Mouse (Mus musculus) heart, postnatal 0 days (tissue): ENCODE measurements at regions not wholly inside any gene's neighbourhood (a gene's known extent, or its start where the extent isn't known, plus 50 kb on each side); places are given as distances from the start of the nearest gene placed in this dataset.

Experiments used
- ATAC-seq: fragments of 200-750 bp; cut with Nextera tagmentation; 2 replicates; pipeline ENCODE4 v1.8.0; 2017; ENCODE audit warnings: low read depth, moderate number of reproducible peaks, moderate library complexity; ENCODE audit not compliant: insufficient read depth
- DNase-seq: peaks from one replicate; pipeline ENCODE4 v3.0.0-alpha.2; 2016; ENCODE audit warnings: low spot score
- H3K27ac ChIP-seq: fragments of 300-500 bp; sonication (generic); 2 replicates; pipeline ENCODE4 v1.5.1; 2014; ENCODE audit warnings: low read depth, mild to moderate bottlenecking
- H3K27me3 ChIP-seq: fragments of 300-500 bp; sonication (generic); 2 replicates; pipeline ENCODE4 v1.6.1; 2014; ENCODE audit warnings: low read length, mixed read lengths; ENCODE audit not compliant: control insufficient read depth, insufficient read depth
- H3K36me3 ChIP-seq: fragments of 300-500 bp; sonication (generic); replicated peaks from 2 replicates; pipeline ENCODE4 v1.6.1; 2014; ENCODE audit warnings: low read length, mixed read lengths; ENCODE audit not compliant: control insufficient read depth, insufficient read depth
- H3K4me1 ChIP-seq: fragments of 300-500 bp; sonication (generic); 2 replicates; pipeline ENCODE4 v1.6.1; 2014; ENCODE audit warnings: antibody characterized with exemption; ENCODE audit not compliant: control insufficient read depth, insufficient read depth
- H3K4me2 ChIP-seq: fragments of 300-500 bp; sonication (generic); 2 replicates; pipeline ENCODE4 v1.6.1; 2014; ENCODE audit warnings: low read depth, mild to moderate bottlenecking, low read length, moderate library complexity
- H3K4me3 ChIP-seq: fragments of 300-500 bp; sonication (generic); 2 replicates; pipeline ENCODE4 v1.5.1; 2014; ENCODE audit warnings: low read depth, low read length
- H3K9ac ChIP-seq: fragments of 300-500 bp; sonication (generic); replicated peaks from 2 replicates; pipeline ENCODE4 v1.6.1; 2014; ENCODE audit warnings: low read depth, low read length, mixed read lengths
- H3K9me3 ChIP-seq: fragments of 300-500 bp; sonication (generic); replicated peaks from 2 replicates; pipeline ENCODE4 v1.6.1; 2016; ENCODE audit warnings: low read length; ENCODE audit not compliant: control insufficient read depth
- CTCF ChIP-seq: IDR thresholded peaks from 2 replicates; pipeline ENCODE4 v1.5.1; 2016; ENCODE audit warnings: antibody characterized with exemption, control low read depth, low read depth
- EP300 ChIP-seq: IDR thresholded peaks from 2 replicates; pipeline ENCODE4 v1.6.1; 2016; ENCODE audit warnings: antibody characterized with exemption, low read depth
- WGBS: fragments of 180-500 bp; shearing (Covaris S2); extraction: QIAGEN DNeasy Blood & Tissue Kit; methylation state at CpG from one replicate; pipeline ENCODE4 v1.1.7; 2014; 5-methylcytosine and 5-hydroxymethylcytosine counted together

- ATAC-seq (no peak), DNase-seq (no peak)
- no peaks in the 10 kb centered on the region for H3K36me3 ChIP-seq
- no peak overlapping the region for H3K27ac ChIP-seq
- H3K9me3 ChIP-seq, result no peaks in the 10 kb centered on the region
- H3K4me3 ChIP-seq, result no peak overlapping the region
- TF ChIP-seq EP300, result no peak
- no peak for TF ChIP-seq CTCF
- WGBS, result 93% methylated on average over 1 of the region's 1 CpGs
- H3K27me3 ChIP-seq, result no peaks in the 10 kb centered on the region
- H3K4me1 ChIP-seq, result no peaks in the 10 kb centered on the region
- H3K9ac ChIP-seq, result no peak overlapping the region
- no peak overlapping the region for H3K4me2 ChIP-seq
These were observed 306.7 kb downstream of the Hlx start for GRCm38 (mm10) chr1:184425694-184426093.

GRCm38 (mm10) chr1:184424035-184424434 lies 308.4 kb downstream of the Hlx start:
- no peak for TF ChIP-seq CTCF
- TF ChIP-seq EP300, result no peak
- H3K9me3 ChIP-seq, result no peaks in the 10 kb centered on the region
- H3K9ac ChIP-seq, result no peak overlapping the region
- H3K27ac ChIP-seq, result no peak overlapping the region
- H3K4me3 ChIP-seq, result no peak overlapping the region
- no peak overlapping the region for H3K4me2 ChIP-seq
- DNase-seq (no peak), ATAC-seq (no peak)
- H3K36me3 ChIP-seq, result no peaks in the 10 kb centered on the region
- no peaks in the 10 kb centered on the region for H3K4me1 ChIP-seq
- no peaks in the 10 kb centered on the region for H3K27me3 ChIP-seq
- 51% methylated on average over 2 of the region's 2 CpGs for WGBS

- no peak overlapping the region for H3K4me2 ChIP-seq
- WGBS, result 81% methylated on average over 12 of the region's 12 CpGs
- TF ChIP-seq CTCF (no peak), EP300 (no peak)
- DNase-seq (no peak), ATAC-seq (no peak)
- H3K4me3 ChIP-seq, result no peak overlapping the region
- H3K9ac ChIP-seq, result no peak overlapping the region
- H3K9me3 ChIP-seq, result no peaks in the 10 kb centered on the region
- H3K27ac ChIP-seq, result no peak overlapping the region
- no peaks in the 10 kb centered on the region for H3K27me3 ChIP-seq
- no peaks in the 10 kb centered on the region for H3K4me1 ChIP-seq
- no peaks in the 10 kb centered on the region for H3K36me3 ChIP-seq
These were observed 319.8 kb downstream of the Hlx start for GRCm38 (mm10) chr1:184412596-184412995.

- no peak for TF ChIP-seq EP300
- no peak for TF ChIP-seq CTCF
- ATAC-seq (no peak), DNase-seq (no peak)
- Histone ChIP-seq H3K4me2 (no peak overlapping the region), H3K36me3 (no peaks in the 10 kb centered on the region), H3K4me1 (no peaks in the 10 kb centered on the region), H3K27ac (no peak overlapping the region), H3K27me3 (no peaks in the 10 kb centered on the region), H3K4me3 (no peak overlapping the region), H3K9ac (no peak overlapping the region), H3K9me3 (no peaks in the 10 kb centered on the region)
- 53% methylated on average over 3 of the region's 3 CpGs for WGBS
These were observed 321.4 kb downstream of the Hlx start for GRCm38 (mm10) chr1:184411066-184411465.

- WGBS, result 57% methylated on average over 7 of the region's 7 CpGs
- no peaks in the 10 kb centered on the region for H3K36me3 ChIP-seq
- H3K4me2 ChIP-seq, result no peak overlapping the region
- no peak for ATAC-seq
- no peak overlapping the region for H3K4me3 ChIP-seq
- TF ChIP-seq CTCF (no peak), EP300 (no peak)
- no peak overlapping the region for H3K9ac ChIP-seq
- H3K9me3 ChIP-seq, result no peaks in the 10 kb centered on the region
- DNase-seq, result no peak
- no peaks in the 10 kb centered on the region for H3K27me3 ChIP-seq
- H3K27ac ChIP-seq, result no peak overlapping the region
- H3K4me1 ChIP-seq, result no peaks in the 10 kb centered on the region
These were observed 322.4 kb downstream of the Hlx start for GRCm38 (mm10) chr1:184409986-184410385.

- Histone ChIP-seq H3K36me3 (no peaks in the 10 kb centered on the region), H3K27ac (no peak overlapping the region), H3K4me2 (no peak overlapping the region), H3K9me3 (no peaks in the 10 kb centered on the region), H3K4me1 (no peaks in the 10 kb centered on the region), H3K9ac (no peak overlapping the region), H3K27me3 (no peaks in the 10 kb centered on the region), H3K4me3 (no peak overlapping the region)
- ATAC-seq, result no peak
- 84% methylated on average over 6 of the region's 6 CpGs for WGBS
- DNase-seq, result no peak
- TF ChIP-seq EP300, result no peak
- no peak for TF ChIP-seq CTCF
These were observed 329.4 kb downstream of the Hlx start for GRCm38 (mm10) chr1:184402985-184403384.
